Mouse (Mus musculus) G1E (cell line): ENCODE results near the gene Perp.

ENCODE experiments used
- CTCF ChIP-seq: IDR thresholded peaks from 2 replicates; pipeline ENCODE4 v1.5.1; 2012; ENCODE audit warnings: low read depth, low read length, inconsistent platforms, mixed read lengths
- POLR2AphosphoS5 ChIP-seq: IDR thresholded peaks from 2 replicates; pipeline ENCODE4 v1.6.1; 2012; ENCODE audit warnings: low read depth, low read length, inconsistent platforms; ENCODE audit not compliant: insufficient replicate concordance

DNA sequence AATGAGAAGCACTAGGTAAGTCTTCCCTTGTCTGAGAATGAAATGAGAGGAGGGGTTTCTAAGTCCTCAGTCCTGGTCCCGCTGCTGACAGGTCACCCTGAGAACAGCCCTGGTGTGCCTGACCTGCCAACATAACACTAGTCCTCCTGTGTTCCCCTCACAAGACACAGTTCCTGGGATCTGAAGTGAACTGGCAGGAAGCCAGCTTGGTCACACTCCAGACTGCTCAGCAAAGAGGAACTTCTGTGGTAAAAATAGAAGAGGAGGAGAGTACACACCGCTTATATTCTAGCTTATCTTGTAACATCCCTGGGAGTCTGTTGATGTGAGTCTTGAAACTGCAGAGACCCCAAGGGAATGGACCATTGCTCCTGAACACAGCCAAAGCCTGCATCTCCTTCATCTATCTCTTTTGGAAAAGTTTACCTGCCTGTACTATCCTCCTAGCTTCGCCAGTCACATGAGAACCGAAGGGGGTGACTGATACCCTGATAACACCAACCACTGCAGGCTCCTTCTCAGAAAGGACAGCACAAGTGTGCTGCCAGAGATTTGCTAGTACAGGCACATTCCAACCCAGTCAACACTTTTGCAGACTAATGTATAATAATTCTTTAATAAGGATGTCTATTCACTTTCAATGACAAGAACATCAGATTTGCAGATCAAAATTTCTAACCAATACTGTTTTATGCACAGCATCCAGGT, 42.3 kb downstream of the Perp start:
- TF ChIP-seq CTCF (no peak), POLR2AphosphoS5 (no peak)
